Mouse (Mus musculus): Measurements from ENCODE around the gene 9530003J23Rik. TPM values are rescaled to one million over a fixed set of nuclear protein-coding genes. Genes with fewer than 3 reads are reported as not detected.

9530003J23Rik gene
- total RNA-seq, 2 experiments from 2014 or later, result not detected

DNA sequence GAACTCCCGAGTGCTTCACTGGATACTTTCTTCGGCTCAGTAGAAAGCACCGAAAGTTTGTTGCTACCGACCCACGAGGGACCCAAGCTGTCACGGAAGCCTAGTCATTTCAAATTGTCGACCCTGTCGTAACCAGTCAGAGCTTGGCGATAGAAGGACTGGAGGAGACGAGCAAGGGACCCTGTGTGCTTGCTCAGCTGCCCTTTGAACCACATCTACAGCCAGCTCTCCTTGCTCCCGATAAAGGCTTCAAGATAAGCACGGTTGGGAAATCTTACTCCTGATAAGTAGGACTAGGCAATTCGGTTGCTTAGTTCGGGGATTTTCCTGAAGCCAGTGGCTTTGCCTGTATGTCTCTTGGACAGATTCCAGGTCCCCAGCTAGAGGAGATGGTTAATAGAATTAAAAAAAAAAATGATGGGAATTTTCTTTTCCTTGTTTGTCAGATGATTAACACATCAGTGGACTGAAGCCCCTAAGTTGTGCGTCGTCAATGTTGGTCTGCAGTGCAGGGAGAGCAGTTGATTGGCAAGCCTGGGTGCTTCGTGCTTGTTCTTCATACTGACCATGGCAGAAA is 35.4 kb downstream of the 9530003J23Rik start:
- intact Hi-C loops (cut with DNase I), result no loop called here
- no peak for DNase-seq (ENCODE audit: low spot score in 2 of 2)

DNA sequence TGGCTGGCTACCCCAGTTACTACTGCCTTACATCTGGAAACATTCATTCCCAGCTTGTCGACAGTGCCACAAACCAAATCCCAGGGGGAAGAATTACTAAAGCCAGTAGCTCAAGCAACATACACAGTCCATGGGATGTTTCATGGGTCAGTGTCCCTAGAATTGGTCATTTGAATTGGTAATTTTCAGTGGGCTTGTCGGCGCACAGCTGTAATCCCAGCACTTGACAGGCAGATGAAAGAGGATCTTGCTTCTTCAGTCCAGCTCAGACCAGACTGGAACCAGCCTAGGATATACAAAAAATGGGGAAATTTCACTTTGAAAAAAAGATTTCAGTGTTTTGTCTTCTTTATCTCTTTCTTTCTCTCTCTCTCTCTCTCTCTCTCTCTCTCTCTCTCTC is 38.8 kb downstream of the 9530003J23Rik start:
- intact Hi-C loops (cut with DNase I), result no loop called here
- no peak for DNase-seq (ENCODE audit: low spot score in 2 of 2)

DNA sequence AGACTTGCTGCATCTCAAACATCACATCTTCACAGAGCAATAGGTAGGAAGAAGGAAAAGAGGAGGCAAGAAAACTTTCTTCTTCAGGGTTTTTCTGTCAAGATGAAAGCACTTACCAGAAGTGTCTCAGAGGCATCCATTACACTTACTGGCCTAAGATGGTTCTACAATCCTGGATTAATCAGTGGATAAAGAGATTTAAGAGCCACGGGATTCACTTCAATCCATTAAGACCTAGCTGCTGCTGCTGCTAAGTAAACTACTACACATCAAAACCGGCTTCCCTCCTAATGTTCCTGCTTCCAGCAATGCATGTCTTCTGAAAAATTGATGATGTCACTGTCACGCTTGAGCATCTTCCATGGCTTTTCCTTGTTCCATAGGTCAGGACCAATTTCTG is 41.8 kb downstream of the 9530003J23Rik start:
- DNase-seq (ENCODE audit: low spot score in 2 of 2), result no peak
- intact Hi-C loops (cut with DNase I), result no loop called here

DNA sequence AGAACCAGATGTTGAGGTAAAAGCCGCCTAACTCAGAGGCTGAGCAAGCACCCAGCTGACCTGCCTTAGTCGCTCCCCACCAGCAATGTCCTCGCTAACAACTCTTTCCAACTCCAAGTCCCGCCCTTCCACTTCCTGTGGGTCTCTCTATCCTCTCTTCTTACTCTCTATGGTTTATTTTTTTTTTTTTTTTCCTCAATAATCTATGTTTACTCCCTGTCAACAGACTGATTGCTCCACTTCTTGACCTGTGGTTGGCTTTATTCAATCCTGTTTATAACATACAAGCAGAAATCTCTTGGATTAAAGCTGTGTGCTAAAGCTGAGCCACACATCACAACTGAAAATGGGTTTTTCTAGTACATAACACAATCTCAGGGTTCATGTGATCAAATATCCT is 42.8 kb downstream of the 9530003J23Rik start:
- intact Hi-C loops (cut with DNase I), result no loop called here
- DNase-seq (ENCODE audit: low spot score in 2 of 2), result no peak

DNA sequence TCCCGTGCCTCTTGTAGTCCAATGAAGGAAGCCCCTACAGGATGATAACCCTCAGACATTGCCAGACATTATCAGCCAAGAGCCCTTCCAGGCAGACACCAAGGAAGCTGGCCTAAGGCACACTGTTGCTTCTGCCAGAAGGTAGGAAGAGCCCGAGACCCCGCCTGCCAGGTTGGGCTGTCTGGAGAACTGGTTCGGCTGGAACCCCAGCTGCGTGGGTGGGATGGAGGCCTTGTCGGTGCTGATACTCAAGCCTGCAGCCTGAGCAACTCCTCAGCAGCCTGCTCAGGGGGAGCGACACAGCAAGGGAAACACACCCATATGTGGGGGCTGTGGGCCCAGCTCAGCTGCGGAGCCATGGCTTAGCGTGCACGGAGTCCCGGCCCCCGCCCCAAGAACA is 43.5 kb downstream of the 9530003J23Rik start:
- DNase-seq (ENCODE audit: low spot score in 2 of 2), result no peak
- intact Hi-C loops (cut with DNase I), result no loop called here

DNA sequence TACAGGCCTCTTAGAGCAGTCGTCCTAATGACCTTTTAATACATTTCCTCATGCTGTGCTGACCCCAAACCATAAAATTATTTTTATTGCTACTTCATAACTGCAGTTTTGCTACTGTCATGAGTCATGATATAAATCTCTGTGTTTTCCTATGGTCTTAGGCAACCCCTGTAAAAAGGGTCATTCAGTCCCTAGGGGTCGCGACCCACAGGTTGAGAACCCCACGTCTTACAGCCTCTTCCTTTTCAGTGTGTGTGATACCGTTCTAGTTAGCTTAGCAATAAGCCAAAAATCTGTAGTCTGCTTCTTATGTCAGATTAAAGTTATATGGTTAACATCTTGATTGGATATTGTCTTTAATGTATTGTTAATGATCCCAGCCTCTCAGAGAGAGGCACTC is 45.1 kb downstream of the 9530003J23Rik start:
- intact Hi-C loops (cut with DNase I), result no loop called here

DNA sequence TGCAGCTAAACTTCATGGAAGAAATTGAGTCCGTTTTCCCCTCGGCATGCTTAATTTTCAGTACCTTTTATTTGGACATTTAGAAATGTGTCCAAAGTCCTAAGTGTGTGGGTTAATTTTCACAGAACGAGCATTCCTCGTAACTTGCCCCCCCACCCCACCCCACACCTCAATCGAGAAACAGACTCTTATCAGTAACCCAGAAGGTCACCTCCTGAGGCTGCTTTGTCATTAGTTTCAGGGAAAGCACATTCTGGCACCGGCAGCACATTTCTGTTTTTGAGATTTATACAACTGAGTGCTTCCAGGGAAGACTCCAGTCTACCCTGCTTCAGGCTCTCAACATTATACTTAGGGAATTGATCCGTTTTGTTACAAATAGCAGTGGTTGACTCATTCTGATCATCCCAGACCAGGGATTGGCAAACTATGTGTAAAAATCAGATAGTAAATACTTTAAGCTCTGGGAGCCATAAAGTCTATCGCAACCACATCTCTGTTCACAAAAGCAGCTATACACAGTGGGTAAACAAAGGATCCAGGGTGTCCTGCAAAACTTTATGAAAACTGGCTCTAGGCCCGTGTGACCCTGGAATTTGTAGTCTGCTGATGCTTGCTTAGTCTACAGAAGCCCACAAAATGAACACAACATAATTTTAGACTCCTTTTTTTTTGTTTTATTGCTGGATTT is 53.0 kb downstream of the 9530003J23Rik start:
- intact Hi-C loops (cut with DNase I), result no loop called here
- DNase-seq (ENCODE audit: low spot score in 2 of 2), result no peak

More for the DNA sequence above, 45.1 kb downstream of the 9530003J23Rik start:
- DNase-seq (ENCODE audit: low spot score in 2 of 2), result no peak

Other genes starting within 250 kb of the 9530003J23Rik start
- gene Lrrc10, start 193.4 kb downstream of the 9530003J23Rik start, total RNA-seq (2021), result not detected
- 100 to 1,000 TPM; 160 to 167 TPM for gene Cct2, start 174.9 kb downstream of the 9530003J23Rik start, total RNA-seq (2021)
- gene Frs2, start 90.2 kb downstream of the 9530003J23Rik start, total RNA-seq (2021), result 10 to 100 TPM; 31.5 to 36.5 TPM
- 10 to 100 TPM; 53.5 to 56.4 TPM for gene Yeats4, start 14.2 kb downstream of the 9530003J23Rik start, total RNA-seq (2021)
- 10 to 100 TPM; 10.9 to 11.4 TPM for gene Lyz2, start 43.6 kb upstream of the 9530003J23Rik start, total RNA-seq (2021)
- gene Lyz1, start 54.2 kb upstream of the 9530003J23Rik start, total RNA-seq (2021), result 1 to 10 TPM; 1.2 to 1.8 TPM
- gene Cpsf6, start 141.3 kb upstream of the 9530003J23Rik start, total RNA-seq (2021), result 100 to 1,000 TPM; 106 to 109 TPM